Mouse (Mus musculus) testis, postnatal 10 days (tissue): ENCODE results near the gene Olfr1394.
"Not testable (repeated sequence)": the region's sequence is repeated elsewhere in the genome, so short reads cannot be mapped to it uniquely, and the experiment has no call there.

Experiments
- DNase-seq: peaks from one replicate; pipeline ENCODE4 v3.0.0; 2021; ENCODE audit warnings: low spot score

Olfr1394 gene

GRCm38 (mm10) chr11:49154077-49154476, at the start of gene Olfr1394:
Olfr1394 (plus strand) TSS chr11:49154377.
- no peak for DNase-seq

- DNase-seq: no peak
These were observed 48.4 kb upstream of the Olfr1394 start for GRCm38 (mm10) chr11:49105752-49106151.

GRCm38 (mm10) chr11:49107650-49108537, 46.3 kb upstream of the Olfr1394 start:
- no peak for DNase-seq

- peak; percentile 55 for DNase-seq
These were observed 45.3 kb upstream of the Olfr1394 start for GRCm38 (mm10) chr11:49108833-49109232.

GRCm38 (mm10) chr11:49111000-49111399, 43.2 kb upstream of the Olfr1394 start:
- DNase-seq: no peak

- no peak for DNase-seq
These were observed 41.5 kb upstream of the Olfr1394 start for GRCm38 (mm10) chr11:49112624-49113219.

- DNase-seq: no peak
These were observed 40.0 kb upstream of the Olfr1394 start for GRCm38 (mm10) chr11:49114158-49114557.

- DNase-seq: no peak
These were observed 39.4 kb upstream of the Olfr1394 start, which contains the start of gene Olfr1396 for GRCm38 (mm10) chr11:49114774-49115173. Olfr1396 (minus strand) TSS chr11:49114874.

- no peak for DNase-seq
These were observed 34.5 kb upstream of the Olfr1394 start for GRCm38 (mm10) chr11:49119635-49120034.

- no peak for DNase-seq
These were observed 30.0 kb upstream of the Olfr1394 start for GRCm38 (mm10) chr11:49124169-49124568.

GRCm38 (mm10) chr11:49141974-49142373, 12.2 kb upstream of the Olfr1394 start, which contains the start of gene Olfr1395:
Olfr1395 (plus strand) TSS chr11:49142274.
- DNase-seq: no peak

GRCm38 (mm10) chr11:49156821-49157814, 2.9 kb downstream of the Olfr1394 start:
- no peak for DNase-seq

- peak; percentile 43 for DNase-seq
These were observed 14.8 kb downstream of the Olfr1394 start for GRCm38 (mm10) chr11:49168839-49169611.

GRCm38 (mm10) chr11:49170576-49170975, 16.4 kb downstream of the Olfr1394 start:
- no peak for DNase-seq

GRCm38 (mm10) chr11:49175345-49175744, 21.2 kb downstream of the Olfr1394 start:
- no peak for DNase-seq

GRCm38 (mm10) chr11:49176047-49176779, 22.0 kb downstream of the Olfr1394 start:
- not testable (repeated sequence) for DNase-seq

- no peak for DNase-seq
These were observed 29.0 kb downstream of the Olfr1394 start for GRCm38 (mm10) chr11:49183172-49183571.

- no peak for DNase-seq
These were observed 32.3 kb downstream of the Olfr1394 start for GRCm38 (mm10) chr11:49186452-49186851.

- DNase-seq: no peak
These were observed 32.8 kb downstream of the Olfr1394 start, which contains the start of gene Btnl9 for GRCm38 (mm10) chr11:49186955-49187488. Btnl9 (minus strand) TSS chr11:49187159.

GRCm38 (mm10) chr11:49187701-49188100, 33.5 kb downstream of the Olfr1394 start:
- no peak for DNase-seq
